Mouse (Mus musculus) cortical plate, adult 2 months (tissue): ENCODE measurements around the gene Cep83. TPM values are rescaled to one million over a fixed set of nuclear protein-coding genes. Genes with fewer than 3 reads are reported as not detected.
A peak's percentile ranks its signal among the peaks of the same experiment; 100 is the strongest.

Experiments used
- H3K27ac ChIP-seq: fragments of 200-500 bp; 2 replicates; pipeline ENCODE4 v1.5.1; 2012; ENCODE audit warnings: low read length, control low read depth, inconsistent platforms; ENCODE audit not compliant: insufficient read depth
- H3K4me1 ChIP-seq: fragments of 200-500 bp; 2 replicates; pipeline ENCODE4 v1.6.1; 2011; ENCODE audit warnings: low read length; ENCODE audit not compliant: control insufficient read depth, insufficient read depth
- H3K4me3 ChIP-seq: fragments of 200-500 bp; 2 replicates; pipeline ENCODE4 v1.5.1; 2011; ENCODE audit warnings: mild to moderate bottlenecking, low read length, control low read depth; ENCODE audit not compliant: insufficient read depth
- CTCF ChIP-seq: fragments of 200-500 bp; IDR thresholded peaks from 2 replicates; pipeline ENCODE4 v1.5.1; 2011; ENCODE audit warnings: mild to moderate bottlenecking, control low read depth, low read length; ENCODE audit not compliant: insufficient read depth; ENCODE audit errors: extremely low read depth
- POLR2A ChIP-seq: fragments of 200-500 bp; IDR thresholded peaks from 2 replicates; pipeline ENCODE4 v1.6.1; 2011; ENCODE audit warnings: mild to moderate bottlenecking, low read length, control low read depth; ENCODE audit not compliant: insufficient read depth; ENCODE audit errors: extremely low read depth
- polyA plus RNA-seq: library from polyadenylated mRNA; depleted of rRNA; stranded (reverse); fragments of >200 nt; gene quantifications from 2 replicates; pipeline ENCODE4 v1.2.3, GENCODE M21; 2012

Cep83 gene
- polyA plus RNA-seq, 1 experiment, result 33.6 TPM

DNA sequence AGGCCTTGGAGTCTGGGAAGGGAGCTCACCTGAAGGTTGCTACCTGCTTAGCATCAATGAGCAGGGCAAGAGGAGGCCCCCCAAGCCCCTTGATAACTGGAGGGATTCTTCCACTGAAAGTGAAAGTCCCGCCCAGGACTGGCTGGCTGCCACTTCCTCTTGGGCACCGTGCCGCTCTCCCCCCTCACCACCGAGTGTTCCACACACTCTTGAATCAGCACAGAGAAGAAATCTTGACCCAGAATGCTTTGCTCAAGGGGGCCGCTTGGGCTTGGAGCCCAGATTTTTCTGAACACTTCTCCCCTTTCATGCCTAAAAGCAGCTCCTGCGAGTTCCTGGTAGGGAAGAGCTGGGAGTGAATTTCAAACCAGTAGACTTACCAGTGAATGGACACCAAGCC is 141.0 kb downstream of the Cep83 start:
- H3K4me1 ChIP-seq, result peaks cover 5% of the 10 kb centered on the region; the same call in 1 of the 2 replicates
- no peak overlapping the region for H3K27ac ChIP-seq
- TF ChIP-seq CTCF, result no peak
- TF ChIP-seq POLR2A, result 0 out of 2 replicates have a peak, but pooled peaks have one; percentile 14
- no peak overlapping the region for H3K4me3 ChIP-seq

- TF ChIP-seq POLR2A (no peak), CTCF (no peak)
- H3K27ac ChIP-seq, result no peak overlapping the region
- no peak overlapping the region for H3K4me3 ChIP-seq
- H3K4me1 ChIP-seq, result 0 out of 2 replicates have a peak, but pooled peaks cover 1% of the 10 kb centered on the region
Measured at GRCm38 (mm10) chr10:94835874-94836273, 147.4 kb downstream of the Cep83 start.
